Mouse (Mus musculus) limb, embryonic 11.5 days (tissue): ENCODE data around the gene Chit1. TPM values are rescaled to one million over a fixed set of nuclear protein-coding genes. Genes with fewer than 3 reads are reported as not detected.

ENCODE experiments used
- ATAC-seq: fragments of 200-750 bp; cut with Nextera tagmentation; 2 replicates; pipeline ENCODE4 v1.8.0; 2017; ENCODE audit warnings: low read depth; ENCODE audit not compliant: insufficient number of reproducible peaks, low FRiP score, low TSS enrichment
- DNase-seq: peaks from one replicate; pipeline ENCODE4 v3.0.0-alpha.2; 2015; ENCODE audit warnings: low spot score
- H3K27ac ChIP-seq: fragments of 300-500 bp; sonication (generic); replicated peaks from 2 replicates; pipeline ENCODE4 v1.5.1; 2014; ENCODE audit warnings: low read depth, mild to moderate bottlenecking, low read length
- H3K27me3 ChIP-seq: fragments of 300-500 bp; sonication (generic); 2 replicates; pipeline ENCODE4 v1.6.1; 2014; ENCODE audit warnings: mild to moderate bottlenecking, low read length, mixed read lengths; ENCODE audit not compliant: control insufficient read depth, insufficient read depth
- H3K36me3 ChIP-seq: fragments of 300-500 bp; sonication (generic); 2 replicates; pipeline ENCODE4 v1.6.1; 2014; ENCODE audit warnings: mild to moderate bottlenecking, low read length, moderate library complexity, mixed read lengths; ENCODE audit not compliant: control insufficient read depth, insufficient read depth
- H3K4me1 ChIP-seq: fragments of 300-500 bp; sonication (generic); 2 replicates; pipeline ENCODE4 v1.6.1; 2014; ENCODE audit warnings: low read length, mixed read lengths; ENCODE audit not compliant: control insufficient read depth, insufficient read depth
- H3K4me2 ChIP-seq: fragments of 300-500 bp; sonication (generic); 2 replicates; pipeline ENCODE4 v1.6.1; 2014; ENCODE audit warnings: low read depth, mild to moderate bottlenecking, moderate library complexity; ENCODE audit not compliant: severe bottlenecking
- H3K4me3 ChIP-seq: fragments of 300-500 bp; sonication (generic); 2 replicates; pipeline ENCODE4 v1.5.1; 2014; ENCODE audit warnings: low read depth, low read length
- H3K9ac ChIP-seq: fragments of 300-500 bp; sonication (generic); 2 replicates; pipeline ENCODE4 v1.6.1; 2014; ENCODE audit warnings: mild to moderate bottlenecking, low read length
- H3K9me3 ChIP-seq: fragments of 300-500 bp; sonication (generic); 2 replicates; pipeline ENCODE4 v1.6.1; 2016; ENCODE audit warnings: low read length; ENCODE audit not compliant: control insufficient read depth
- WGBS: fragments of 180-500 bp; shearing (Covaris S2); extraction: QIAGEN DNeasy Blood & Tissue Kit; methylation state at CpG from one replicate; pipeline ENCODE4 v1.1.7; 2014; 5-methylcytosine and 5-hydroxymethylcytosine counted together
- polyA plus RNA-seq: library from polyadenylated mRNA; unstranded; fragments of >200 nt; fragmentation: Nextera tagmentation; extraction: Ambion mirVana; gene quantifications from 2 replicates; pipeline ENCODE4 v1.2.1, GENCODE M21; 2014

The Chit1 gene
- polyA plus RNA-seq, 1 experiment from 2014 or later, result not detected

- Histone ChIP-seq H3K4me3 (peak overlapping the region; percentile 36), H3K9me3 (no peaks in the 10 kb centered on the region), H3K27me3 (no peaks in the 10 kb centered on the region), H3K9ac (peak overlapping the region; percentile 61), H3K4me2 (peak overlapping the region; percentile 78), H3K27ac (peak overlapping the region; percentile 61; the same call in 1 of the 2 replicates), H3K4me1 (peaks cover 6% of the 10 kb centered on the region), H3K36me3 (no peaks in the 10 kb centered on the region)
- DNase-seq (peak; percentile 87), ATAC-seq (peak; percentile 89)
- WGBS, result 2% methylated on average over 41 of the region's 43 CpGs
Measured at GRCm38 (mm10) chr1:134092852-134093770, 17.9 kb upstream of the Chit1 start.

GRCm38 (mm10) chr1:134093771-134094526 is 17.1 kb upstream of the Chit1 start:
- 68% methylated on average over 13 of the region's 13 CpGs for WGBS
- Histone ChIP-seq H3K9me3 (no peaks in the 10 kb centered on the region), H3K36me3 (no peaks in the 10 kb centered on the region), H3K4me1 (peaks cover 12% of the 10 kb centered on the region), H3K4me3 (no peak overlapping the region; the same call in 1 of the 2 replicates), H3K4me2 (peak overlapping the region; percentile 78; the same call in 1 of the 2 replicates), H3K27me3 (no peaks in the 10 kb centered on the region), H3K9ac (peak overlapping the region; percentile 61), H3K27ac (no peak overlapping the region)
- DNase-seq, result no peak
- ATAC-seq, result no peak

GRCm38 (mm10) chr1:134095033-134095612 is 15.9 kb upstream of the Chit1 start:
- Histone ChIP-seq H3K27ac (no peak overlapping the region), H3K9me3 (no peaks in the 10 kb centered on the region), H3K4me3 (no peak overlapping the region), H3K36me3 (no peaks in the 10 kb centered on the region), H3K27me3 (no peaks in the 10 kb centered on the region), H3K9ac (no peak overlapping the region), H3K4me2 (no peak overlapping the region), H3K4me1 (peaks cover 12% of the 10 kb centered on the region)
- DNase-seq (no peak), ATAC-seq (no peak)
- 58% methylated on average over 7 of the region's 7 CpGs for WGBS

DNA sequence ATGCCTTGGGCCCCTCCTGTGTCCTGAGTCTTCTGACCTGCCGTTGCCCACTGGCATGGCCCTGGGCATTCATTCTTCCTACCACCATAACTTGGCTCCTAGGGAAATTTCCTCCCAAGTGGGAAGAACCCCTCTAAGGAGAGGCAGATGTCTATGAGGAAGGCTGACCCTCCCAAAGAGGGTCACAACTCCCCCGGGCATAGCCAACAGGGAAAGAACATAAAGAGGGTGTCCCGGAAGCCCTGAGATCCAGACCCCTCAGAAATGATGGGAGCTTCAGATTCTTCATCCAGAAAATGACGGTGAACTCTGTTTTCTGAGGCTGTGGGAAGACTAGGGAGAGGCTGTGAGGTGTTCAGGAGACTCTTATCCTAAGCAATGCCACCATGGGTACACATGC is 15.3 kb upstream of the Chit1 start:
- Histone ChIP-seq H3K9ac (no peak overlapping the region), H3K4me3 (no peak overlapping the region), H3K36me3 (no peaks in the 10 kb centered on the region), H3K9me3 (no peaks in the 10 kb centered on the region), H3K27me3 (no peaks in the 10 kb centered on the region), H3K4me1 (peaks cover 12% of the 10 kb centered on the region), H3K4me2 (no peak overlapping the region), H3K27ac (no peak overlapping the region)
- 88% methylated on average over 4 of the region's 4 CpGs for WGBS
- ATAC-seq, result no peak
- DNase-seq, result no peak

DNA sequence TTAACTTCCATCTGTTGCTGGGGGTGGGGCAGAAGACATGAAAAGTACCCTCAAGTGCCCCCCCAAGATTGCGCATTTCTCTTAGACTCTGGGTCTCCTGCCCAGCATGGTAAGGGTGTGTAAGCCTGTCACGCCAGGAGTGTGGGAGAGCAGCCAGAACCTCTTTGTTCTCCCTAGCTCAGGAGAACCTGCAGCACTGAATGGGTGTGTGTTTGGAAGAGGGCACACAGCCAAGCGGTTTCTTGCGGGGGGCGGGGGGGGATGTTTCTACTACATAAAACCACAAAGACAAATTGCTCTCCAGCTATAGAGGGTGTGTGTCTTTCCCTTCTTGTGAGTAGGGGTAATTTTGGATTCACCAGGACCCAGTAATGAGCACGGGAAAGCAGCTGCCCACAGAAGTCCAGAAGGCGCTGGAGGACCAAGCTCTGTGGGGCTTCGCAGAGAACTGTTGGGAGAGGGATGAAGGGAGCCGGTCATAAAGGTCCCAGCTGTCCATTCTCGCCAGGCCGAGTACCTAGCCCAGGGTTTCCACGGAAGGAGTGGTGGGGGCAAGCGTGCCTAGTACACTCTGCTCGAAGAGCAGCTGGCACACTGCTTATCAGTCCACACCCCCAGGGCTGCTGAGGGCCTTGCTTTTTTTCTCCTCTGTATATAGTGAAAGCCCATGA is 14.6 kb upstream of the Chit1 start:
- Histone ChIP-seq H3K4me3 (no peak overlapping the region), H3K4me1 (peaks cover 12% of the 10 kb centered on the region), H3K9me3 (no peaks in the 10 kb centered on the region), H3K36me3 (no peaks in the 10 kb centered on the region), H3K4me2 (no peak overlapping the region), H3K9ac (no peak overlapping the region), H3K27ac (no peak overlapping the region), H3K27me3 (no peaks in the 10 kb centered on the region)
- WGBS, result 79% methylated on average over 14 of the region's 14 CpGs
- no peak for DNase-seq
- ATAC-seq, result no peak

DNA sequence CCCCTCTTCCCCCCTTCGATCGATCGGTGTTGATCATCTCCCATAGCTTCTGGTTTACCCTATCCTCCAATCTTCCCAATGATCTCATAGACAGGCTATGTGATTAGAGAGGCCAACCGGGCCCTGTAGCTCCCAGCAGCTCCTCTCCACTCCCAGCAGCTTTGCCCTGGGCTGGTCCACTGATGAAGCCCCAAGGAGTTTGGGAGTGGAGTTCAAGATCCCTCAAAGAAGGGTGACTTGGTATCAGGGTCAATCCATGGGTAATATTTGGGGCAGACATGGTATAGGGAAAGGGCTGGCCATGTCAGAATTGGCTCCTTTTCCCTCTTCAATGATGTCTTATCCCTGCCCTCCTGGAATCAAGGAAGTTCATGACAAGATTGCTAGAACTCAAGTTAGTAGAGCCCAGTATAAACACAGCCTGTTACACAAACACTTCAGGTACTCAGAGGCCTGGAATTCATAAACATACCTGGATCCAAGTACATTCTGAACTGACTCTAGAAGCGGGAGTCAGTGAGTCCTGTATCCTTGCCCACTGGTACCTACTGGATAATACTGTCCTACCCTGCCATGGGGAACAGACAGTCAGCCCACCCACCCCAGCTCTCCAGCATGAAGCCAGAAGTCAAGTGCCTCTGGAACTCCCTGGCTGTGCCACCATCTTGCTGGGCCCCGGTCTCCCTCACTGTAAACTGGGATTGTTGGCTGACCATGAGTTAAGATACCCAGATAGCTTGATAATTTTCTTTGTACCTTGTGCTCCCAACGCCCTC is 13.8 kb upstream of the Chit1 start:
- 93% methylated on average over 7 of the region's 7 CpGs for WGBS
- H3K4me1 ChIP-seq, result peaks cover 12% of the 10 kb centered on the region

GRCm38 (mm10) chr1:134097956-134098725 is 12.9 kb upstream of the Chit1 start:
- H3K9me3 ChIP-seq, result no peaks in the 10 kb centered on the region
- no peaks in the 10 kb centered on the region for H3K27me3 ChIP-seq
- H3K4me2 ChIP-seq, result peak overlapping the region; percentile 76; the same call in 1 of the 2 replicates
- H3K4me3 ChIP-seq, result no peak overlapping the region
- 67% methylated on average over 13 of the region's 13 CpGs for WGBS
- ATAC-seq, result no peak
- H3K9ac ChIP-seq, result no peak overlapping the region
- peaks cover 12% of the 10 kb centered on the region for H3K4me1 ChIP-seq
- no peak for DNase-seq
- H3K27ac ChIP-seq, result peak overlapping the region; percentile 1; the same call in 1 of the 2 replicates
- no peaks in the 10 kb centered on the region for H3K36me3 ChIP-seq

More for the DNA sequence above, 13.8 kb upstream of the Chit1 start:
- Histone ChIP-seq H3K9ac (no peak overlapping the region), H3K4me2 (no peak overlapping the region), H3K27me3 (no peaks in the 10 kb centered on the region), H3K27ac (no peak overlapping the region), H3K9me3 (no peaks in the 10 kb centered on the region), H3K4me3 (no peak overlapping the region), H3K36me3 (no peaks in the 10 kb centered on the region)
- DNase-seq (no peak), ATAC-seq (no peak)
